Mouse (Mus musculus) left cerebral cortex, postnatal 25 days (tissue): ENCODE data around the gene Myrip. TPM values are rescaled to one million over a fixed set of nuclear protein-coding genes. Genes with fewer than 3 reads are reported as not detected.
"Not testable (repeated sequence)": the region's sequence is repeated elsewhere in the genome, so short reads cannot be mapped to it uniquely, and the experiment has no call there.

Experiments
- DNase-seq, 2 experiments: peaks; one replicate each; pipeline ENCODE4 v3.0.0; 2022; ENCODE audit warnings: low spot score in 2 of 2, mixed read lengths in 1 of 2
- intact Hi-C: fragments of 180-260 bp; cut with DNase I; formaldehyde crosslinking; loops from one replicate; pipeline ENCODE4 v1.15.1; 2025
- total RNA-seq, 2 experiments: library from RNA; stranded (reverse); gene quantifications; 2 replicates each; pipeline ENCODE4 v1.2.3; 2021

Myrip gene
- total RNA-seq, 2 experiments from 2014 or later = 85.6 to 92.2 TPM

- DNase-seq = no peak
- intact Hi-C loops = no loop called here
These were observed 19.3 kb downstream of the Myrip start for GRCm38 (mm10) chr9:120320573-120320972.

- peak in 1 of 2 experiments; percentile 71 for DNase-seq
- intact Hi-C loops = no loop called here
These were observed 21.6 kb downstream of the Myrip start for GRCm38 (mm10) chr9:120322702-120323426.

GRCm38 (mm10) chr9:120331048-120331447, 29.7 kb downstream of the Myrip start:
- intact Hi-C loops, DNase-seq: not testable (repeated sequence)

- intact Hi-C loops = no loop called here
- DNase-seq = no peak
These were observed 36.9 kb downstream of the Myrip start for GRCm38 (mm10) chr9:120338172-120338571.

GRCm38 (mm10) chr9:120339975-120340695, 38.8 kb downstream of the Myrip start:
- no peak for DNase-seq
- intact Hi-C loops = no loop called here

- DNase-seq = no peak
- intact Hi-C loops = no loop called here
These were observed 41.9 kb downstream of the Myrip start for GRCm38 (mm10) chr9:120343123-120343790.

- no peak for DNase-seq
- intact Hi-C loops = no loop called here
These were observed 44.4 kb downstream of the Myrip start for GRCm38 (mm10) chr9:120345651-120346151.

- intact Hi-C loops = no loop called here
- DNase-seq = peak; percentile 50 to 78
These were observed 47.8 kb downstream of the Myrip start for GRCm38 (mm10) chr9:120349145-120349544.

- DNase-seq = no peak
- intact Hi-C loops = no loop called here
These were observed 49.0 kb downstream of the Myrip start for GRCm38 (mm10) chr9:120350346-120350745.

GRCm38 (mm10) chr9:120351061-120351460, 49.7 kb downstream of the Myrip start:
- DNase-seq = no peak
- intact Hi-C loops = no loop called here

GRCm38 (mm10) chr9:120351474-120351873, 50.2 kb downstream of the Myrip start:
- intact Hi-C loops = no loop called here
- DNase-seq = no peak

- intact Hi-C loops = no loop called here
- DNase-seq = no peak
These were observed 51.7 kb downstream of the Myrip start for GRCm38 (mm10) chr9:120353036-120353435.

GRCm38 (mm10) chr9:120353967-120354366, 52.7 kb downstream of the Myrip start:
- intact Hi-C loops = no loop called here

GRCm38 (mm10) chr9:120354550-120355345, 53.4 kb downstream of the Myrip start:
- DNase-seq = peak in 1 of 2 experiments; percentile 73
- intact Hi-C loops = no loop called here

More at GRCm38 (mm10) chr9:120353967-120354366, 52.7 kb downstream of the Myrip start:
- DNase-seq = no peak

GRCm38 (mm10) chr9:120356490-120356889, 55.2 kb downstream of the Myrip start:
- intact Hi-C loops = no loop called here
- no peak for DNase-seq

GRCm38 (mm10) chr9:120358060-120358459, 56.7 kb downstream of the Myrip start:
- intact Hi-C loops = no loop called here
- DNase-seq = no peak

GRCm38 (mm10) chr9:120360397-120361177, 59.3 kb downstream of the Myrip start:
- intact Hi-C loops = loop anchor here (5.0 kb wide), 1 partner anchor 58 kb away; the partner anchor contains the start of gene Myrip
- DNase-seq = peak; percentile 59 to 76

- intact Hi-C loops = loop anchor here (5.0 kb wide), 1 partner anchor 59 kb away; the partner anchor contains the start of gene Myrip
- peak; percentile 54 to 87 for DNase-seq
These were observed 60.3 kb downstream of the Myrip start for GRCm38 (mm10) chr9:120361656-120362055.
